Mouse (Mus musculus) midbrain, embryonic 14.5 days (tissue): Measurements from ENCODE around the gene Mtrf1. TPM values are rescaled to one million over a fixed set of nuclear protein-coding genes. Genes with fewer than 3 reads are reported as not detected.
"Not testable (repeated sequence)": the region's sequence is repeated elsewhere in the genome, so short reads cannot be mapped to it uniquely, and the experiment has no call there.

ENCODE experiments used
- ATAC-seq: fragments of 200-750 bp; cut with Nextera tagmentation; 2 replicates; pipeline ENCODE4 v1.8.0; 2017; ENCODE audit warnings: moderate number of reproducible peaks, moderate library complexity; ENCODE audit not compliant: low FRiP score, low TSS enrichment
- DNase-seq: peaks from one replicate; pipeline ENCODE4 v3.0.0-alpha.2; 2015
- H3K27ac ChIP-seq: fragments of 300-500 bp; sonication (generic); replicated peaks from 2 replicates; pipeline ENCODE4 v1.5.1; 2014; ENCODE audit warnings: mild to moderate bottlenecking, low read depth, low read length, moderate library complexity
- H3K27me3 ChIP-seq: fragments of 300-500 bp; sonication (generic); 2 replicates; pipeline ENCODE4 v1.6.1; 2014; ENCODE audit warnings: low read length, control low read depth, mixed read lengths; ENCODE audit not compliant: control insufficient read depth, insufficient read depth
- H3K36me3 ChIP-seq: fragments of 300-500 bp; sonication (generic); 2 replicates; pipeline ENCODE4 v1.6.1; 2014; ENCODE audit warnings: low read length, control low read depth; ENCODE audit not compliant: control insufficient read depth, insufficient read depth
- H3K4me1 ChIP-seq: fragments of 300-500 bp; sonication (generic); 2 replicates; pipeline ENCODE4 v1.6.1; 2014; ENCODE audit warnings: mild to moderate bottlenecking, antibody characterized with exemption, low read length, control low read depth; ENCODE audit not compliant: control insufficient read depth, insufficient read depth
- H3K4me2 ChIP-seq: fragments of 300-500 bp; sonication (generic); 2 replicates; pipeline ENCODE4 v1.6.1; 2014; ENCODE audit warnings: mild to moderate bottlenecking, low read length, moderate library complexity
- H3K4me3 ChIP-seq: fragments of 300-500 bp; sonication (generic); replicated peaks from 2 replicates; pipeline ENCODE4 v1.5.1; 2014; ENCODE audit warnings: low read depth, low read length
- H3K9ac ChIP-seq: fragments of 300-500 bp; sonication (generic); replicated peaks from 2 replicates; pipeline ENCODE4 v1.6.1; 2014; ENCODE audit warnings: mild to moderate bottlenecking, low read length, moderate library complexity
- H3K9me3 ChIP-seq: fragments of 300-500 bp; sonication (generic); 2 replicates; pipeline ENCODE4 v1.6.1; 2016; ENCODE audit warnings: low read length, control low read depth, mixed read lengths; ENCODE audit not compliant: control insufficient read depth
- WGBS: fragments of 180-500 bp; shearing (Covaris S2); extraction: QIAGEN DNeasy Blood & Tissue Kit; methylation state at CpG from one replicate; pipeline ENCODE4 v1.1.7; 2014; 5-methylcytosine and 5-hydroxymethylcytosine counted together
- polyA plus RNA-seq: library from polyadenylated mRNA; unstranded; fragments of >200 nt; fragmentation: Nextera tagmentation; extraction: Ambion mirVana; gene quantifications from 2 replicates; pipeline ENCODE4 v1.2.1, GENCODE M21; 2014

Mtrf1 gene
- polyA plus RNA-seq, 1 experiment from 2014 or later: 12.7 TPM

DNA sequence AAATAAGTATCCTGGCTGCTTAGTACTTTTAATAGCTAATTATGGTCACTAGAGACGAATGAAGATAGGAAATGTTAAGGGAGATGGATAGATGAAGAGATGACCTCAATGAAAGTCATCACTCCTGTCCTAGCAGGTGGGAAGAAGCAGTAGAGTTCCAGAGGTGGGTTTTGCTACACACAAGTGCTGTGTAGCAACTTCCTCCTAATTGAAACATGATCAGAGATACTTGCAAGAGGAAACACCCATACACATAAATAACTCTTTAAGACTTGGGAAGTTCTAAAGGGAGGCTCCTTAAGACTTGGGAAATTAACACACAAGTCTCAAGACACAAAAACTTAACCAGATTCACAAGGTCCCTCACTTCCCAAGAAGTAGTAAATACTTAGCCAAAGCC lies 36.5 kb downstream of the Mtrf1 start:
- no peaks in the 10 kb centered on the region for H3K4me1 ChIP-seq
- no peak overlapping the region for H3K4me2 ChIP-seq
- no peaks in the 10 kb centered on the region for H3K9me3 ChIP-seq
- DNase-seq: no peak
- no peak overlapping the region for H3K9ac ChIP-seq
- no peaks in the 10 kb centered on the region for H3K27me3 ChIP-seq
- no peaks in the 10 kb centered on the region for H3K36me3 ChIP-seq
- WGBS: 88% methylated on average over 1 of the region's 1 CpGs
- ATAC-seq: no peak
- H3K27ac ChIP-seq: no peak overlapping the region
- H3K4me3 ChIP-seq: no peak overlapping the region

DNA sequence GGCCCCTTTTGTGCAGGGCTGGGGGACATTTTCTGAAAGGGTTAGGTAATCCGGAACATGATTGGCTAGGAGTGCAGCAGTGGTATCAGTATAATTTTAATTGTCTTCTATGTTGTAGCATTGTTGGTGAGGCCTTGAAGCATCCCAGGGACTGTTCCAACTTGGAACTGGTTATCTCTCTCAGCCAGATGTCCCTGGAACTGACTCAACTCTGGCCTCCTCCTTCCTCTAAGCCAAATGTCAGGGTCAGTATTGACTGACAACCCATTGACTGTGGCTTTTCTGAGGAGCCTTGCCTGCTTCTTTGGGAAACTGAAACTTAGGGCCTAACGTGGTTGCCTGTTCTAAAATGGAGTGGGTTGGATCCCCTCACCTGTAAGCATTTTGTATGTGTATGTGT lies 43.1 kb downstream of the Mtrf1 start:
- H3K4me2 ChIP-seq: no peak overlapping the region
- H3K27me3 ChIP-seq: no peaks in the 10 kb centered on the region

GRCm38 (mm10) chr14:79441441-79441840 lies 43.9 kb downstream of the Mtrf1 start:
- Histone ChIP-seq H3K4me1 (peaks cover 24% of the 10 kb centered on the region), H3K27me3 (no peaks in the 10 kb centered on the region), H3K36me3 (no peaks in the 10 kb centered on the region), H3K4me3 (no peak overlapping the region), H3K4me2 (no peak overlapping the region), H3K9ac (no peak overlapping the region), H3K27ac (no peak overlapping the region), H3K9me3 (no peaks in the 10 kb centered on the region)
- WGBS: 91% methylated on average over 5 of the region's 5 CpGs
- ATAC-seq: no peak
- DNase-seq: no peak

More for the DNA sequence above, 43.1 kb downstream of the Mtrf1 start:
- Histone ChIP-seq H3K9ac (no peak overlapping the region), H3K9me3 (no peaks in the 10 kb centered on the region), H3K36me3 (no peaks in the 10 kb centered on the region), H3K27ac (no peak overlapping the region), H3K4me3 (no peak overlapping the region), H3K4me1 (peaks cover 16% of the 10 kb centered on the region)
- WGBS: 90% methylated on average over 2 of the region's 2 CpGs
- no peak for ATAC-seq
- no peak for DNase-seq

- Histone ChIP-seq H3K4me1 (peaks cover 24% of the 10 kb centered on the region), H3K36me3 (no peaks in the 10 kb centered on the region), H3K27ac (peak overlapping the region; percentile 84), H3K9ac (peak overlapping the region; percentile 37; the same call in 1 of the 2 replicates), H3K27me3 (no peaks in the 10 kb centered on the region), H3K9me3 (no peaks in the 10 kb centered on the region), H3K4me2 (peak overlapping the region; percentile 60), H3K4me3 (peak overlapping the region; percentile 28)
- DNase-seq: no peak
- peak; percentile 5; the same call in 1 of the 2 replicates for ATAC-seq
- WGBS: 67% methylated on average over 9 of the region's 9 CpGs
Measured at GRCm38 (mm10) chr14:79444601-79445000, 47.0 kb downstream of the Mtrf1 start.

DNA sequence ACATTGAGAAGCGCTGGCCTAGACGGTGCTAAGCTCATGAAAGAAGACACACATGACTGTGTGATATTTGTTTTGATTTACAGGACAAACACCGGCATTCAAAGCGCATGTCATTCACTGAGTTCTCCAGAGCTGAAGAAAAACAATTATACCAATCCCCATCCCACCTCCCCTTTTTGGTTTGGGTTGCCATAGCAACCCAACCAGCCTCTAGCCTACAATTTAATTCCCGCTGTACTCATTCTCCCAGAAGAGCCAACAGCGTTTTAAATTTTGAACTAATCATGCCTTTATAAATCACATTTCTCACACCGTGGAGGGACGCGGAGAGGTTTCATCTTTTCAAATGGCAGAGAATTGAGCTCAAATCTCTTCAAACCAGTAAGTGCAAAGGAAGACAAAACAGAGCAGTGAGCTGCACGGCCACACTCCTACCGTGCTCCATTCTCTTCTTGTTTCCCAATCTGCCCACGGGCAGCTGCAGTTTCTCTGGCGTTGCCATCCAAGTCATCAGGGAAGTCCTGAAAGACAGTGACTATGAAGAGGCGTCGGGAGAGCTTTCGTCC lies 47.6 kb downstream of the Mtrf1 start:
- Histone ChIP-seq H3K27ac (peak overlapping the region; percentile 84), H3K9me3 (no peaks in the 10 kb centered on the region), H3K9ac (peak overlapping the region; percentile 37; the same call in 1 of the 2 replicates), H3K4me2 (peak overlapping the region; percentile 60), H3K4me3 (peak overlapping the region; percentile 28), H3K4me1 (peaks cover 24% of the 10 kb centered on the region), H3K36me3 (no peaks in the 10 kb centered on the region), H3K27me3 (no peaks in the 10 kb centered on the region)
- ATAC-seq (peak; percentile 75), DNase-seq (peak; percentile 88)
- WGBS: 4% methylated on average over 16 of the region's 16 CpGs

- H3K27ac ChIP-seq, H3K27me3 ChIP-seq, H3K36me3 ChIP-seq, H3K4me1 ChIP-seq, H3K9ac ChIP-seq, H3K9me3 ChIP-seq: not testable (repeated sequence)
- H3K4me2 ChIP-seq: peak within 1 kb of the TSS; percentile 65
- peak within 1 kb of the TSS; percentile 52 for H3K4me3 ChIP-seq
- 19% methylated on average over 42 of the region's 89 CpGs for WGBS
- DNase-seq (peak; percentile 96), ATAC-seq (peak; percentile 86)
Measured at GRCm38 (mm10) chr14:79451681-79452590, 54.4 kb downstream of the Mtrf1 start, which contains the start of gene Kbtbd6. Gene Kbtbd6 (plus strand): TSS chr14:79451835.

- 0 out of 2 replicates have a peak, but pooled peaks have one; percentile 14 for ATAC-seq
- DNase-seq, H3K4me2 ChIP-seq, H3K9me3 ChIP-seq, H3K9ac ChIP-seq, H3K36me3 ChIP-seq, H3K27ac ChIP-seq, H3K4me1 ChIP-seq, H3K27me3 ChIP-seq, H3K4me3 ChIP-seq: not testable (repeated sequence)
- WGBS: over 99% methylated on average over 7 of the region's 10 CpGs
Measured at GRCm38 (mm10) chr14:79452591-79452934, 55.0 kb downstream of the Mtrf1 start.

DNA sequence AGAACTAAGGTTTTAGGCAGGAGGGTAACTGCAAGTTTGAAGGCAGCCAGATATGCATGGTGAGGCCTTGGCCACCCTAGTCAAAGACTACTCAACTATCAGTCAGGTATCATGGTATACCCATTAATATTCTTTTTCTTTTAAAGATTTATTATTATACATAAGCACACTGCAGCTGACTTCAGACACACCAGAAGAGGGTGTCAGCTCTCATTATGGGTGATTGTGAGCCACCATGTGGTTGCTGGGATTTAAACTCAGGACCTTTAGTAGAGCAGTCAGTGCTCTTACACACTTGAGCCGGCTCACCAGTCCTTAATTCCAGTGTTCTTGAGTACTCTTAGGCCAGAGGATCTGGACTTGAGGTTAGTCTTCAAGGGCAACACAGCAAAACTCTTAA lies 62.8 kb downstream of the Mtrf1 start:
- H3K9me3 ChIP-seq: no peaks in the 10 kb centered on the region
- H3K9ac ChIP-seq: no peak overlapping the region
- H3K4me3 ChIP-seq: no peak overlapping the region
- peaks cover 41% of the 10 kb centered on the region for H3K36me3 ChIP-seq
- no peak overlapping the region for H3K4me2 ChIP-seq
- DNase-seq (no peak), ATAC-seq (no peak)
- 89% methylated on average over 1 of the region's 1 CpGs for WGBS
- H3K4me1 ChIP-seq: no peaks in the 10 kb centered on the region
- no peak overlapping the region for H3K27ac ChIP-seq
- H3K27me3 ChIP-seq: no peaks in the 10 kb centered on the region
